Comparison of ENCODE assay signal across 8 mouse cellular contexts in the genomic region with DNA sequence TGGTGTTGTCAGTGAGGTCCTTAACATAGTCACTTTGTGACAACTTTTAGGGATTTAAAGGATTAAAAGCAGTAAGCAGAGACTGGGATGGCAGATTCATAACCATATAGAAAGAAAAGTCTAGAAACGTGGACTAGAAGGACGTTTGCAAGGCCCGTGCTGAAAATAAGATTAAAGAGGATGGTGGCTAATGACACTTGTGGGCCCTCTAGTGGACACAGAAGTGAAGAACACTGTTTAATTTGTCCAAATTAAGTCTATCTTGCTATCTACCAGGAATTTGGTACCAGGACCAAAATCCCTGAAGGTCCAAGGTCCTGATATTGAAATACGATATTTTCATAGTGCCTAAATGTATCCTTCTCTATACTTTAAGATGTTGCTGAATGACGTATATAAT. TPM values are rescaled to one million over a fixed set of nuclear protein-coding genes. Genes with fewer than 3 reads are reported as not detected.
DNase-seq lines count a peak whose midpoint lies in the region; ATAC-seq and TF ChIP-seq lines count a peak whose summit lies in the region.

No protein-coding gene starts in this region.

- H3K4me1 ChIP-seq in forebrain, embryonic 10.5 days = peaks cover 27% of the 10 kb centered on the region
- peaks cover 15% of the 10 kb centered on the region for H3K4me1 ChIP-seq in forebrain, embryonic 16.5 days (replicated peaks; ENCODE audit: control insufficient read depth, insufficient read depth, low read length)
- peaks cover 5% of the 10 kb centered on the region; the same call in 1 of the 2 replicates for H3K4me1 ChIP-seq in lung, adult 2 months (ENCODE audit: control insufficient read depth, insufficient read depth, low read length)

- peak; percentile 21; the same call in 1 of the 2 replicates for TF ChIP-seq CTCF in lung, adult 2 months (IDR thresholded peaks at IDR 0.05; ENCODE audit: insufficient read depth, low read length)

- no peak overlapping the region for H3K4me2 ChIP-seq in forebrain, embryonic 16.5 days (ENCODE audit: low read length)

- no peak for ATAC-seq in forebrain, embryonic 16.5 days

- 4% methylated on average over 5 of the region's 5 CpGs for WGBS in forebrain, embryonic 10.5 days
- WGBS in forebrain, embryonic 16.5 days = 4% methylated on average over 5 of the region's 5 CpGs
- WGBS in lung, adult 2 months = 5% methylated on average over 5 of the region's 5 CpGs

- peaks cover 5% of the 10 kb centered on the region; the same call in 1 of the 2 replicates for H3K36me3 ChIP-seq in forebrain, embryonic 10.5 days (replicated peaks)
- no peaks in the 10 kb centered on the region for H3K36me3 ChIP-seq in forebrain, embryonic 16.5 days (ENCODE audit: control insufficient read depth, insufficient read depth)
- H3K36me3 ChIP-seq in splenic B cell, adult 2 months (ENCODE audit: control insufficient read depth, insufficient read depth, low read length, poor library complexity, severe bottlenecking) = no peaks in the 10 kb centered on the region

- DNase-seq in forebrain, embryonic 10.5 days (ENCODE audit: extremely low spot score, low spot score) = no peak
- peak; percentile 79 for DNase-seq in 416B (ENCODE audit: low read depth)
- DNase-seq in cerebellum, adult 9-10 months = peak; percentile 71
- peak; percentile 32 for DNase-seq in heart, postnatal 4 days
- DNase-seq in lung, adult 2 months = no peak
- peak; percentile 73 for DNase-seq in splenic B cell, adult 2 months (ENCODE audit: low read depth, low spot score)
- no peak for DNase-seq in frontal cortex, postnatal 10 days (ENCODE audit: low spot score in 2 of 2)

- no peaks in the 10 kb centered on the region for H3K9me3 ChIP-seq in forebrain, embryonic 10.5 days
- H3K9me3 ChIP-seq in forebrain, embryonic 16.5 days (ENCODE audit: control insufficient read depth, low read length) = no peaks in the 10 kb centered on the region

- TF ChIP-seq POLR2A in lung, adult 2 months (IDR thresholded peaks at IDR 0.05; ENCODE audit: borderline replicate concordance, extremely low read depth, low read depth, low read length) = no peak

- H3K9ac ChIP-seq in forebrain, embryonic 16.5 days (replicated peaks; ENCODE audit: low read depth, low read length) = no peak overlapping the region

- 0 out of 2 replicates have a peak overlapping the region, but pooled peaks have one; percentile 20 for H3K27ac ChIP-seq in forebrain, embryonic 10.5 days
- no peak overlapping the region for H3K27ac ChIP-seq in forebrain, embryonic 16.5 days (ENCODE audit: low read length)

- peak overlapping the region; percentile 29 for H3K4me3 ChIP-seq in forebrain, embryonic 10.5 days
- no peak overlapping the region for H3K4me3 ChIP-seq in forebrain, embryonic 16.5 days (replicated peaks; ENCODE audit: low read length)
- H3K4me3 ChIP-seq in lung, adult 2 months (replicated peaks; ENCODE audit: extremely low read depth, low read depth, low read length) = no peak overlapping the region

- H3K27me3 ChIP-seq in forebrain, embryonic 10.5 days (ENCODE audit: poor library complexity, severe bottlenecking) = no peaks in the 10 kb centered on the region
- H3K27me3 ChIP-seq in forebrain, embryonic 16.5 days (replicated peaks; ENCODE audit: control insufficient read depth, insufficient read depth, low read length) = no peaks in the 10 kb centered on the region
- no peaks in the 10 kb centered on the region for H3K27me3 ChIP-seq in splenic B cell, adult 2 months (ENCODE audit: control insufficient read depth, insufficient read depth, low read length, poor library complexity, severe bottlenecking)

RNA-seq across cellular contexts. Expression of a gene that starts 2.4 kb away (rescaled TPM):
- polyA plus RNA-seq in forebrain, embryonic 10.5 days (2016; fragmentation: Nextera tagmentation; extraction: Ambion mirVana) = 61.5 and 64.3 TPM in 2 replicates
- polyA plus RNA-seq in forebrain, embryonic 16.5 days (2015; fragmentation: Nextera tagmentation; extraction: Ambion mirVana) = 90.6 and 92.1 TPM in 2 replicates
- total RNA-seq in heart, postnatal 4 days (2021) = 10 to 100 TPM; 45.6 to 45.7 TPM
- polyA plus RNA-seq in lung, adult 2 months (2012; rRNA removed) = 53.9 and 76.0 TPM in 2 replicates

RNA-seq across cellular contexts. Expression of a gene that starts 36.4 kb away (rescaled TPM):
- polyA plus RNA-seq in forebrain, embryonic 10.5 days (2016; fragmentation: Nextera tagmentation; extraction: Ambion mirVana) = 0.11 and 0.17 TPM in 2 replicates
- polyA plus RNA-seq in forebrain, embryonic 16.5 days (2015; fragmentation: Nextera tagmentation; extraction: Ambion mirVana) = 0.94 and 1.1 TPM in 2 replicates
- total RNA-seq in heart, postnatal 4 days (2021) = not detected
- polyA plus RNA-seq in lung, adult 2 months (2012; rRNA removed) = 0.07 and 0.12 TPM in 2 replicates

Comparison
In these comparisons a context has a peak if more than half of its experiments do, and no peak if none do; other contexts are left out.
1. DNase-seq: peak in 416B (single experiment), cerebellum, adult 9-10 months (single experiment), heart, postnatal 4 days (single experiment) and splenic B cell, adult 2 months (single experiment); none in forebrain, embryonic 10.5 days (single experiment), lung, adult 2 months (single experiment) and frontal cortex, postnatal 10 days (0 of 2).